Mouse (Mus musculus): ENCODE data around the gene Sult2a6.

Gene Sult2a6

DNA sequence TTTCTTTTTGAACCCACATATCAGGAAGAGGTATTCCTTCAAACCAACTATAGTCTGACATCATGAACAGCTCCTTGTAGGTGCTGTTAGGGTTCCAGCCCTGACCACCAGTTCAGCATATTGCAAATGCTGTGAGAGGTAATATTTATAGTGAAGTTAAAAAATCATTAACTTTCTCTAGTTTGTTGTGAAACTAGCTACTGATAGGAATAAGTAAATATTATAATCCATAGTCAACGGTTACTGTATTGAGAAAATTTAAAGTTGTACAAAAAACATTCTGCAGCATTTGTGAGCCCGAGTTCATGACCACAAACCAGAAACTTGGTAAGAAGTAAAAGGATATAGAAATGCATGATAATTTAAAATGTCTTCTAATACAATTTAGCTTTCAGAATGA, at the start of gene Sult2a6:
Gene Sult2a6, minus strand, starts transcription at position 101 of the 400 bp plus-strand sequence.
- in situ Hi-C loops (cut with MboI; ENCODE audit: low pct_unique_long_range_greater_than_20kb in 1 of 2, low sequenced_read_pairs in 2 of 2, unreplicated experiment in 1 of 2) = no loop called here

DNA sequence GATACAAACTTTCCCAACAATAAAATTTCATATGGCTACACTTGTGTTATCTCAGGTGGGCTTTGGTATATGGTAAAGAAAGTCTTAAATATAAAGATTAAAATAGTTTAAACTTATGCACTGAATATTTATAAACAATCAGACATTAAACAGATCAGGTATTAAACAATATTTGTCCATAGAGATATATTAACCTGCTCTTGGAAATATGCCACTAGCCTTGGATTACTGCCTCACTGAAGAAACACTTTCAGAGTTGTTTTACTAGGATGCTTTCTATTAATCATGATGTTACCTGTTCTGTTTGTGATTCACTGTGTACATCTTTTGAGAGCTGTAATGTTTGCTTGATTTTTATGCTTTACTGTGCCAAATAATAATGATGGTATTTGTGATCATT, 39.4 kb downstream of the Sult2a6 start:
- in situ Hi-C loops (cut with MboI; ENCODE audit: low pct_unique_long_range_greater_than_20kb in 1 of 2, low sequenced_read_pairs in 2 of 2, unreplicated experiment in 1 of 2) = no loop called here

DNA sequence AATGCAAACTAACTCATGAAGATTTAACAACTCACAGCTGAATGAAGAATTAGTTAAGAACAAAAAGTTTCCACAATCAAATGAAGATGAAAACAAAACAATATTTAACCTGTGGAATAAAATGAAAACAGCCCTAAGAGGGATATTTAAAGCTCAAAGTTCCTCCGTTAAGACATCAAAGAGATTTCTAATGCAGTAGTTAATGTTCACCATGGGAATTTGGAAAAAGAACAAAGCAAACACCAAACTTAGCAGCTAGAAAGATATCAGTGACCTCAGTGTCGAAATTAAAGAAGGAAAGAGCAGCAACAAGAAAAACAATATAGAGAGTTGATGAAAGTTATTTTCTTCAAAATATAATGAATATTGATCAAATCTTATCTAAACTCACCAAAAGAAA, 51.3 kb downstream of the Sult2a6 start:
- in situ Hi-C loops (cut with MboI; ENCODE audit: low pct_unique_long_range_greater_than_20kb in 1 of 2, low sequenced_read_pairs in 2 of 2, unreplicated experiment in 1 of 2) = no loop called here

DNA sequence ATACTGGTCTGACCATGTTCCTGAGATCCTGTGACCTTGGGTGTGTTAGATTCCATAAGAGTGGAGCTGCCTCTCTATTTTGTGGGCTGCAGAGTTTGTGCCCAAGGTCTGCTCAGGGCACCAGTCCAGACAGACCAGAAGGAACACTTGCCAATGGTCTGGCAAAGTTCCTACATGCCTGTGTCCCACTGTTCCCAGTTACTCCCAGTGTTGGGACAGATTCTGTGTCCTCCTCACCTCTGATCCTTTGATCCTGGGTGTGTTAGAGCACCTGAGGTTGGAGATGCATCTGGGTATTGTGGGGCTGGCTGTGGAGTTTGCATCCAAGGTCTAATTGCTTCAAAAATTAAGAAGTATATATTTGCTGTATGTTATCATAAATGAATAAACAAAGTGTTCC, 52.2 kb downstream of the Sult2a6 start:
- in situ Hi-C loops (cut with MboI; ENCODE audit: low pct_unique_long_range_greater_than_20kb in 1 of 2, low sequenced_read_pairs in 2 of 2, unreplicated experiment in 1 of 2) = no loop called here
